Mouse (Mus musculus): ENCODE data around the gene Gfra1. TPM values are rescaled to one million over a fixed set of nuclear protein-coding genes. Genes with fewer than 3 reads are reported as not detected.

Gene Gfra1
- polyA plus RNA-seq, 1 experiment = not detected

DNA sequence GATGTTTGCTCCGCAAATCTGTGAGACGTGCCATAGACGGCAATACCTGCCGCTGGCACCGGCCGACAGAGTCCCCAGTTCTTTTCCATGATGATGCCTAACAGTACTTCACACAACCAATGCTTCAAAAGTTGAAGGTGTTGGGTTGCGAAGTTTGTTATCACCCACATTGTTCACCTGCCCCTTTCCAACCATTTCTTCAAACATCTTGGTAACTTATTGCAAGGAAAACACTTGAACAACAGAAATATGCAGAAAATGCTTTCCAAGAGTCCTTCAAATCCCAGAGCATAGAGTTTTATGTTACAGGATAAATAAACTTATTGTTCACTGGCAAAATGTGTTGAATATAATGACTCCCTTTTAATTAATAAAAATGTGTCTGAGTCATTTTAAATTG lies 73.2 kb downstream of the Gfra1 start:
- TF ChIP-seq GATA1 (IDR thresholded peaks at IDR 0.05; ENCODE audit: low read length) = no peak

DNA sequence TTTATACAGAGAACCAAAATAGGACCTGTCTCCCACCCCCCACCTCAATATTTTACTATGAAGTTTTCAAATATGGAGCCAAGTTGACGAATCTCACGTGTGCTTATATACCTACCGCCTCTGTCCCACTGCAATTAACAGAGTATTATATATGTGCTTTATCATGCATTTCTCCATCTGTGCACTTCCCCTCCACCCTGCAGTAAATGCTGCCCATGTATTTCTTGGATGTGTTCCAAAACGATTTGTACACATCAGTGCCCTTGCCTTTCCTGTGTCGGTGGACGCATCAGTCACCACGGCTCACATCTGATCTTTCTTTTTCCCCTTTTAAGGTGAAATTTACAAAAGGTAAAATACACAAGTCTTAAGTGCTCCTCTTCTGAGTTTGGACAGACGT lies 77.7 kb downstream of the Gfra1 start:
- TF ChIP-seq GATA1 (IDR thresholded peaks at IDR 0.05; ENCODE audit: low read length) = no peak

DNA sequence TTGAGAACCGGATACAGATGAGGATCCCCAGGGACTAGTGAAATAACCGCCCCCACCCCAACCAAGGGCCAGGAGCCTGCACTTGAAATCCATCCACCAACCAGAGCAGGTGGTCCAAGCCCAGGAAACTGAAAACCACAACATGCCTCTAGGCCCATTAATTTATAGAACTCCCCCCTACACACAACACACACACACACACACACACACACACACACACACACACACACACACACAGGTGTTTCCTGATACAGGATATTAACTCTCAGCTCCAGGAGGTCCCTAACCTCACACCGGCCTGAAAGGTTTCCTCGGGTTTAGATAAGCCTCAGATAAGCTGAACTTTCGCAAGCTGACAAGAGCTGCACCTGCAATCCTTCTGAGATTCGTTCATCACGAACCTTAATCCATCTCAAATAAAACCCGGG lies 79.0 kb downstream of the Gfra1 start:
- TF ChIP-seq GATA1 (IDR thresholded peaks at IDR 0.05; ENCODE audit: low read length) = no peak

DNA sequence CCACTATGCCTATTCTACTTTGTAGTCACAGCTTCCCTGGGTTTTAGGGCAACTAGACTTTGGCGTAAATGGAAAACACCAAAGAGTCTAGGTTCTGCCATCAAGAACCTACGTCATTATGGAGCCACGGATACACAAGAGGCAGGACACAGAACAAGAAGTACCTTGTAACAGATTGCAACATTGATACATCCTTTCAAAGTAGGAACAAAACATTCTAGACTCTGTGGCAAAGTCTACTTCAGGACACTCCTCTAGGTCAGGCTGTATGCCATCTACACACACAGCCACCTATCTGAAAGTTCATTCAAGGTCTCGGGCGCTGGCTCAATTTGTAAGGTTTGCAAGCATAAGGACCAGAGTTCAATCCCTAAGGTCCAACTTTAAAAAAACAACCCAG lies 81.1 kb downstream of the Gfra1 start:
- TF ChIP-seq GATA1 (IDR thresholded peaks at IDR 0.05; ENCODE audit: low read length) = no peak

DNA sequence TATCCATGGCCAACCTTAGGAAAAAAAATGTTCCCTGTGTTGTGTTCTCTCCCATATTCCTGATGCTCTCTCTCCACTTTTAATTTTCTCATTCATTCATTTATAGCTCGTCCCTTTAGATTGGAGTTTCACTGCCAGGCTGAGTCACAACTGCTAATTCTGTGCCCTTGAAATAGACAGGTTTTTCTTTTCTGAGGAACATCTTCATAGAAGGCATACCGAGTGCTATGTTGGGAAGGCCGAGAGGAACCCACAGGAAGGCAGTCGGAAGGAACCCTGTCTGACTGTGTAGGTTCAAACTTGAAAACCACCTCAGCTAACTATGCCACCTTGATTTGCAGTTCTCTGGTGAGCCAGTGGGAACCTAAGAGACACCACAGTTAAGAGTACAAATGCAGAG lies 81.6 kb downstream of the Gfra1 start:
- no peak for TF ChIP-seq GATA1 (IDR thresholded peaks at IDR 0.05; ENCODE audit: low read length)

DNA sequence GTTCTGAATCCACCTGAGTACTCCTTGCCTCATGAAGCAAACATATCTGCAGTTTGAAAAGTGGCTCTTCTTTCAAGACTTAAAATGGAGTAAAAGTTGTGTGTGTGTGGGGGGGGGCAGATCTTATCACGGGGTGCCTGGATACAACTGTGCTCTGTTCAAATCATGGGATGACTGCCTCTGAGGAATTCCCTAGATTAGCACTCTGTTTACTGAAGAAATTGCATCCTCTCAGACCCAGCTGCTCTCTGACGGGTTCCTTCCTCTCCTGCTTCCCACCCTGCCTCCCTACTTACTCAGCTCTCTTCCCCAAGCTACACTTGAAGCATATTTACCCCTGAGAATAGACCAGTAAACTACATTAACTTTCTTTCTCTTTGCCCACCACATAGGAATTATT lies 87.2 kb downstream of the Gfra1 start:
- TF ChIP-seq GATA1 (IDR thresholded peaks at IDR 0.05; ENCODE audit: low read length) = no peak

DNA sequence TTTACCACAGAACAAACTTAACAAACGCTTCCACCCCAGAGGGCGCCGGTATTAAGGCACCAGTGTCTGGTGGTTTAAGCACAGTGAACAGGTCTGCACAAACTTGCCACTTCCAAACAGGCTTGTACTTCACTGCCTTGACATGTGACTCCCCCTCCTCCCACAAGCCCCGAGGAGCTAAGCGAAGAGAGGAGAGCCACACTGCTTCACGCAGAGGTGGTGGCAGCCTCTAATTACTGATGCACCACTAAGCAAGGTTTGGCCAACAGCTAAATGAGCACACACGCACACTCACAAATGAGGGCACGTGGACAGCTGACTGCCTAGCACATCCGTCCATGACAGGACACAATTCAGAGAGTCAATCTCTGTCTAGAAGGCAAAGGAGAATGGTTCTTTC lies 91.0 kb downstream of the Gfra1 start:
- TF ChIP-seq GATA1 (IDR thresholded peaks at IDR 0.05; ENCODE audit: low read length) = no peak

DNA sequence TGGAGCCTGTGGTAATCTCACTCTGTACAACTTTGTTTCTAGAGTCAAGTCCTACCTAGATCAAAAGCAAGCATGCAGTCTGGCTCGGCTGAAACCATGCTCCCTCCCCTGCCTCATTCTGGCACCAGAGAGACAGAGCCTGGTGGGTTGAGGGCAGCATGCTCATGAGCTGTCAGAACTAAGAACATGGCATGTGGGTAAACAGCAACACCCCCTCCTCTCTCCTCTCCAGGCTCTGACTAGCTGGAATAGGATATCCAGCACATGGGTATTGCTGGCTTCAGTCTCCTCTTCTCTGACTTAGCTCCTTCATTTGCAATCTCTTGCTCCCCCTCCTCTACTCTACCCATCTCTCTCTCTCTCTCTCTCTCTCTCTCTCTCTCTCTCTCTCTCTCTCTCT lies 94.7 kb downstream of the Gfra1 start:
- TF ChIP-seq GATA1 (IDR thresholded peaks at IDR 0.05; ENCODE audit: low read length) = no peak

DNA sequence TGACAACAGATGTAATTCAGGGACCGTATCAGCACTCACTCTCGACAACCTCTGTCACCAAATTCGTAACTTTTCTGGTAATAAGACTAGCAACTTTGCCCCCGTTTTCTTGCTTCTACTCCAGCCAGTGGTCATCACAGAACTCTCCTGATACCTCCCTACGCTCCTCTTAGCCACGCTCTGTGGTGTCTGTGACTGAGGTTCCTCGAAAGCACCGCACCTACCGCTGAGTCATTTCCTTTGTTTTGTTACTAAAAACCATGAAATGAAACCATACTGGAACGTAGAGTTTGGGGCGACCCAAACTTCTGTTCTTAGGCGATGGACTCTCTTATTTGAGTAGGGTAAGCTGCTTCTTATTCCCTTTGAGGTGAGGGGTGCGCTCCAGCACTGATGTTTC lies 97.6 kb downstream of the Gfra1 start:
- TF ChIP-seq GATA1 (IDR thresholded peaks at IDR 0.05; ENCODE audit: low read length) = no peak

DNA sequence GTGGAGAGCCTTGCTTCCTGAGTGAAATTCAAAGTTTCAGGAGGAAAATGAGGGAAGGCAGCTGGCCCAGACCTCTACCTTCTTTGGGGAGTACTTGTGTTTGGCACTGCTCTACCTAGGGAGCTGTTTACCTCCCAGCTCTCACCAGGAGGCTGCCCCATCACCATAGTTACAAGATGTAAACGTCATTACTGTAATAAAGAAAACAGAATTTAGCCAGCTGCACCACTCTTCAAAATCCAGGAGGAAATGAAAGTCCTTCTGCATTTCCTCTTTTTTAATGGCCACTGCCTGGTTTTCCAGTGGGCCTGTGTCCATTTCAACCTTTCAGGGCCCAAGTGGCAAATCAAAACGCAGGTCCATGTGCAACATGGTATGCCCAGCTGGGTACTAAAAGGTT lies 101.8 kb downstream of the Gfra1 start:
- TF ChIP-seq GATA1 (IDR thresholded peaks at IDR 0.05; ENCODE audit: low read length) = no peak

DNA sequence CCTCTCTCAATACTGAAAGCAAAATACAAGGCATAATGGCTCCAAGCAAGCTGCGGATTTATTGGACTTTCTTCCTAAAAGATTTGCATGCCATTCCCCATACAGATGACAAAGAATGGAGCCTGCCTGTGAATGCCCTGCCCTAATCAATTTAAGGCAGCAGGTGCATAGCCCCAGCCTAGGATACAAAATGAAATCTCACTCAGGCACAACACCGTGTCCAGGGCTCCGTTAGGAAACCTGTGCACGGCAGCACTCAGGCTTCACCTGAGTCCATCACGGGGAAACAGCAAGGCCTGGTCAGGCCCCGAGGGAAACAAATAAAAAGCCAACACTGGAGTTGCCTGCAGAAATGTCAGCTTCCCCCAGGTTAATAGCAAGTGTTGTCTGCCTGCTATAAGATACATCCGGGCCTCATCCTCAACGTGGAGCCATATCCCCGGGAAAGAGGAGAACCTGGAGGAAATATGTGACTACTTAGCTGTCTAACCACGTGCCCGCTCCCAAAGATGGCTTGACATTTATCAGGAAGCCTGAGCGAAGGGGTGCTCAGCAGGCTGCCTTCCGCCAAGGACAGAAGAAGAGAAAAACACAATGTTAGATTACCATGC lies 102.3 kb downstream of the Gfra1 start:
- no peak for TF ChIP-seq GATA1 (IDR thresholded peaks at IDR 0.05; ENCODE audit: low read length)

DNA sequence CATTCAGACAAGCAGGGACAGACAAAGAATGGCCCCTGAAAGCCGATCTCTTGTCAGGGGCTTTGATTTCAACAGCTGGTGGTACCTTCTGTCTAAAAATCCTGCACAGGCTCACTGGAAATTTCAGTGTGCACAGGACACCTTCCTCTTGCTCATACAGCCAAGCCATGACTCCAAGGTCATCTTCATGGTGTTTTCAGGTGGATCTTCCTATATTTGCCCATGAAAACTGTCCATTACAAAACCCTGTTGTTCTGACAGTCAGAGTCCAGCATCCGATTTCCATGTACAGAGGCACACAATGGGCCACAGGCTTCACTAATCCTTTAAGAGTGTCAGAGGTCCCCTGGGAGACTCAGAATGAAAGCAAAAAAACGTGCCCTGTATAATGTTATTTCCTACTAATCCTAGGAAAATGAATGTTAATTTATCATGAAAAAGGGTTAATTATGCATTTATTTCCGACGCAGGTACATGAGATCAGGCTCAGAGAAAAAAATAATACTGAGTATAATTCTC lies 105.8 kb downstream of the Gfra1 start:
- TF ChIP-seq GATA1 (IDR thresholded peaks at IDR 0.05; ENCODE audit: low read length) = no peak

DNA sequence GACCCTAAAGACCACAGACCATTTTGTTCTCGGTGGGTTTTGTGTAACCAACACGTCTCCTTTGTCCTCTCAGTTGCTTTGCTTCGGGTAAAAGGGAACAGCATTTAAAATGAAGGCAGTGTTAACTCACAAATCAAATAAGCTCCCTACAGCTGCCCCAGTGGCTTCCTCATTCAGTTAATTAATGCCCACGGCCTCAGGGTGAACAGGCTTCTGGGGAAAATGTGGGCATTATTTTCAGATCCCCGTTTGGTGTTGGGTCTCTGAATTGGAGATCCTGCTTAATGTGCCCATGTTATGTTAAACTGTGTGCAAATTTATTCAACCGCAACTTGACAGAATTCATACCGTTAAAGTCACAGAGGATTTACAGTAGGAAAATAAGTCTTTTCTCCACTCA lies 110.6 kb downstream of the Gfra1 start:
- no peak for TF ChIP-seq GATA1 (IDR thresholded peaks at IDR 0.05; ENCODE audit: low read length)

DNA sequence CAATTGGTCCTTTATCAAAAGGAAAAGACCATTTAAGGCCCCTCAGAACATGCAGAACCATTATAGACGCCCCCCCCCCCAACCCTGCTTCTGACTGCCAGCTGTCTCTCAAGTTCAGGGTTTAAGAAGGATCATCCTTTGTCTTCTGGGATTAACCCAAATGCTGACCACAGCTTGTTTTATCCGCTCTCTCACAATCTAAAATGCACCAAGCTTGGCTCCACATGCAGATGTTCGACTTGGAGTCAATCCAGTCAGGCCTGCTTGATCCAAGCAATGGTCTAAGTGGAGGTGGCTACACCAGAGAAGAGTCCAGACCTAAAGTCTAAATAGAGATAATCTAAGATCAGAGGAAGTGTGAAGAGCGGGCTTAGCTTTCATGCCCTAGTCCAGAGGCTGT lies 114.4 kb downstream of the Gfra1 start:
- no peak for TF ChIP-seq GATA1 (IDR thresholded peaks at IDR 0.05; ENCODE audit: low read length)

DNA sequence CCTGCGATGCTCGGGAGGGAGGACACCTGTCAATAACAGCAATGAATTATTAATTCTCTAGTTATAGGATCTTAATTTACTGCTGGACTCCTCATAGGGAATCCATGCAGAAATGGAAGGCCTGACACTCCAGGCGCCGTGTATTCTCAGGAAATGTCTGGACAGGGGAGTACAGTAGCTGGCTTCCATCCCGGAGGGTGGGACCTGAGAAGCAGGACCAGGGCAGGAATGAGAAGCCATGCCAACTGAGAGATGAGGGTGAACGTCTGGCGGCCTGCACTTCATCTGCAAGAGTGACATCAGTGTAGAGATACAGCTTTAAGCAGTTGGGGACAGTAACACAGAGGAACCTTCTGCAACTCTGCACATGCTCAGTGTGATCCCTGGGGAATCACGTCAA lies 115.5 kb downstream of the Gfra1 start:
- no peak for TF ChIP-seq GATA1 (IDR thresholded peaks at IDR 0.05; ENCODE audit: low read length)

DNA sequence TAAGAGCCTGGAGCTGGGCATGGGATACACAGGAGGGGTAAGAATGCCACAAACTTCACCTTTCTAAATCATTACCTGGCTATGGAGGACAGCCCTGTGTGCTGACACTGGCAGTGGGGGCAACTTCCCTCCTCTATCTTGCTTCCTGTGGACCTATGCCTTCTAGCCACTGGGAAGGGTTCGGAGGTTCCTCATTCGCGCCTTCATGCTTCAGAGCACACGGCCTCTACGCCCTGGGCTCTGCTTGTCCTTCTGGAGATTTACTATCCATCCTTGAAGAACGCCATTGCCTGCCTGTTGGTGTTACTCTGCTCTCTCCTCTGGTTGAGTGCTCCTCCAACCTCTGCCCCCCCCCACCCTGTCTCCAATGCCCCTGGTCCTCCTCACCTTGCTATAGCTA lies 118.9 kb downstream of the Gfra1 start:
- no peak for TF ChIP-seq GATA1 (IDR thresholded peaks at IDR 0.05; ENCODE audit: low read length)

DNA sequence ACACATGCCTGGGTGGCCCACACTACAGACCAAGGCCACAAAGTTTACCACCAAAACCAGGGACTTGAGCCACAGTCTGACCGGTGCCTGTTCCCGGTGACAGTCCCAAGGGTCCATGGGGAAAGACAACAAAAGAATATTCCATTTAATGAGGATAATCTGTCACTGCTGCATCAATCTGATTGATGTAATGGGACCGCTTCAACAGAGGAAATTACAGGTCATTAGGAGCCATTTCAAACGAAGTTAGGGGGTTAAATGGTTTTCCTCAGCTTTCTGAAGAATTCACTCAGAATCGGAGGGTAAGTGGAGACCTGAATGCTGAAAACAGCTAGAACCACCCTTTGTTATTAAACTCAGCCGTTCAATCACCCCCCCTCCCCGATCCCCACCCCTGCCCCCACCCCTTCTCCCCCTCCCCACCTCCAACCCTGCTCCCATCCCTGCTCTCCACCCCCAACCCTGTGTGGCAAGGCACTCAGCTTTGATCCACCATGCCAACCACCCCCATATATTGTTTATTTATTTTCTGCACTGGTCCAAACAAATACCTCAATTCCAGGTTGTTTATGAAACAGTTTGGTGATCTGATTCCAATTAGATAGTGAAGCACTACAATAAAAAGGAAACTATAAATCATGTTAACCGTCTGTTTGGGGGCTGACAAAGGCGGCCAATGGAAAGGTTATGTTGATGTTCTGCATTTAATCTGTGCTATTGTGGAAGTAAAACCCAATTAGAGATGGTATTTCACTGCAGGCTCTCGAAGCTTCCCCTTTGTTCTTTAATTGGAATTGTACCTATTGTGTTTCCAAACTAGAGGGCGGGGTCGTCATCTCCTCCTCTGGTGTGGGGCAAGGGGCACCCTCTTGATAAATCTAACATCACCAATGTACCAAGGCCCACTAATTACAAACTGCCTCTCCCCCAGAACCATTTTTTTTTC lies 119.9 kb downstream of the Gfra1 start:
- no peak for TF ChIP-seq GATA1 (IDR thresholded peaks at IDR 0.05; ENCODE audit: low read length)
